Mouse (Mus musculus): ENCODE results near the gene Sgms1.

GRCm38 (mm10) chr19:32194863-32195262, 194.7 kb downstream of the Sgms1 start:
- TF ChIP-seq CTCF (conservative IDR thresholded peaks at IDR 0.05; ENCODE audit: insufficient read depth, insufficient read length, low read depth, low read length) (no peak), POLR2A (IDR thresholded peaks at IDR 0.05; ENCODE audit: low read depth, low read length) (no peak)
